Mouse (Mus musculus): ENCODE measurements around the gene Proser2. TPM values are rescaled to one million over a fixed set of nuclear protein-coding genes. Genes with fewer than 3 reads are reported as not detected.

Gene Proser2
- total RNA-seq, 2 experiments from 2014 or later, result 12.6 to 16.0 TPM

DNA sequence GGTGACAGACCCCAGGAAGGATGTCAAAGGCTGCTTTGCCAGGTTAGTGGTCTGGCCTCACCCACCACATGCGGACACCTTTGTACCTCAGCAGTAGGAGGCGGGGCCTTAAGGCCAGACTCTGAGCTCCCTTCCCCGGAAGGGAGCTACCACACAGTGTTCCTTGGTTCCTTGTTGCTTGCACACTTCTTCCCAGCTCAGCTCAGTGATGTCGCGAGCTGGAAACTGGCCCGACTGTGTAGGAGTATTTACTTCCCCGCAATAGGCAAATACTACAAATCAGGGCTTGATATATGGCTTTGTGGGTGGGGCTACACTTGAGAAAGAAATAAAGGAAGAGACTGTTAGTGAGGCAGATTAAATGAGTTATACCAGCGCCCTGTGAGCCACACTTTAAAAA lies 48.9 kb downstream of the Proser2 start:
- DNase-seq (ENCODE audit: low spot score), result no peak
- intact Hi-C loops (cut with DNase I), result no loop called here

GRCm38 (mm10) chr2:6080037-6080436 lies 50.0 kb downstream of the Proser2 start:
- DNase-seq (ENCODE audit: low spot score), result no peak
- intact Hi-C loops (cut with DNase I), result no loop called here

GRCm38 (mm10) chr2:6075530-6075896 lies 54.5 kb downstream of the Proser2 start:
- intact Hi-C loops (cut with DNase I), result no loop called here
- DNase-seq (ENCODE audit: low spot score), result no peak

DNA sequence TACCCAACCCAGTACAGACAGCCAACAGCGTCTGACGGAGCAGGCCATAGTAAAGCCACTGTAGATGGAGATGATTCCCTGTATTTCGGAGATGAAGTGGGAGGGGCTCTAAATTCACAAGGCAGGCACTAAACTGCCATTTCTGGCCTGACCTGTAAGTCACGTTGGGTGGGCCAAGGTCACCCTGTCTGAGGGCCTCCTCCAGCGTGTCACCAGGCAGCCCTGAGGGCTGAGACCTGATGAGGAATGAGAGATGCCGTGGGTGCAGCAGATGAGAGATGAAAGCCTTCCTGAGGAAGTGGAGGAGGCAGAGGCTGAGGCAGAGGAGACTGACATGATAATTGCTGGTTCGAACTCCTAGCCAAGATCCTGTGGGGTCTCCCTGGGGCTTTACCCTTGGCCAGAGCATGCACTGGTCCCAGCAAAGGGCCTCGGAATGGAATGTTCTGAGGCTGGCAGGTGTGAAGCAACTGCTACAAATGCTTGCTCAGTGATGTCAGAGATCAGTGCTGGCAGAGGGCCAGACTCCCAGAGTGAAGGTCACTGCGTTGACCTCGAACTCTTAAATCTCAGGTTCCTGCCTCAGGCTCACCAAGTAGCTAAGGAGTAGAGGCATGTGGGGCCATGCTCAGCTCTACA lies 55.0 kb downstream of the Proser2 start:
- intact Hi-C loops (cut with DNase I), result no loop called here
- no peak for DNase-seq (ENCODE audit: low spot score)

GRCm38 (mm10) chr2:6072685-6073260 lies 57.2 kb downstream of the Proser2 start:
- intact Hi-C loops (cut with DNase I), result no loop called here
- DNase-seq (ENCODE audit: low spot score), result no peak

- intact Hi-C loops (cut with DNase I), result no loop called here
- no peak for DNase-seq (ENCODE audit: low spot score)
Measured at GRCm38 (mm10) chr2:6071598-6072440, 58.2 kb downstream of the Proser2 start.

DNA sequence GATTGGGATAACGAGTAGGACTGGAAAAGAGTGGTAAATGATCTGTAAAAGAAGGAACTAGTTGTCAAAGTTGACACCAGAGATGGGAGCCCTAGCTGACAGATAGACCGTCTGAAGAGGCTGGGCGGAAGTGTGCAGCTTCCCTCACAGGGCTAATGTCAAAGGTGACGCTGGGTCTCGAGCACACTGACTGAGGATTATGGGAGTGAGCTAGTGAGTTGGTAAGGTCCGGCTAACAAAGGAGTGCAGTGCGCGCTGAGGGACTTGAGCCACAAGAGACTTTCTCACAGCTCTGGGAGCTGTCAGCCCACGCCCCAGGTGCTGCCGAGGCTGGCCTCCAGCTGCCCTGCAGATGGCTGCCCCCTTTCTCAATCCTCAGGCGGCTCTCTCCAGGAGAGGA lies 59.1 kb downstream of the Proser2 start:
- intact Hi-C loops (cut with DNase I), result no loop called here
- no peak for DNase-seq (ENCODE audit: low spot score)

DNA sequence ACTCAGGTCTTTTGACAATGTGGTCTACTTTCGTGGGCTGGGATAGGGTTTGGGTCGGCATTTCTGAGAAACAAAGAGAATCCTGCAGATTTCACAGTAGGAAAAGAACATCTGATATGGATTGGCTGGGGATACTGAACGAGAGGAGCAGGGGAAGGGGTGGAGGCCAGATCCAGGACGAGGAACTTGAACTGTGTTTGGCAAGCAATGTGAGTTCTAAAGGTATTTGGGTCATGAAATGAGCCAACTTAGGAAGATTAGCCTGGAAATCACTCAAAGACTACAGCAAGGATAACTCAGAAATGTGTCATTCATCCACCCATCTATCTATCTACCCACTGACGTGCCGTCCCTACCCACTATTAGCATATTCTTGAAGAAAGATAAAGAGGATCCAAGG lies 62.7 kb downstream of the Proser2 start:
- intact Hi-C loops (cut with DNase I), result no loop called here

GRCm38 (mm10) chr2:6060071-6060804 lies 69.8 kb downstream of the Proser2 start:
- intact Hi-C loops (cut with DNase I), result no loop called here
- DNase-seq (ENCODE audit: low spot score), result no peak

More for the DNA sequence above, 62.7 kb downstream of the Proser2 start:
- no peak for DNase-seq (ENCODE audit: low spot score)

DNA sequence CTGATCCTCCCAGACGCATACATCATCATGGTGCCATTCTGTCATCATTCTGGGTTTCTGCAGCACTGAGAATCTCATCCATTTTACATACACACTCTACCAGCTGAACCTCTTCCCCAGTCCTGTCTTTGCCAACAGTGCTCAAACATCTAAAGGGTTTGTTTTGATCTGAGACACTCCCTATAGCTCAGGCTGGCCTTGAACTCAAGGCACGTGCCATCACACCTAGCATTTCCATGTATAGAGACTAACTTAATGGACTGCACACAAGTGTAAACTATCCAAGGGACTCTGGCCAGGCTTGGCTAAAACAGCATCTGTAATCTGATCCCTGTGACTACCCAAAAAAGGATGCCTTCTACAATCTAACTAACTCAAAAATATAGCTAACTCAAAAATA lies 70.7 kb downstream of the Proser2 start:
- intact Hi-C loops (cut with DNase I), result no loop called here
- DNase-seq (ENCODE audit: low spot score), result no peak

- intact Hi-C loops (cut with DNase I), result no loop called here
Measured at GRCm38 (mm10) chr2:6056518-6056917, 73.5 kb downstream of the Proser2 start.

GRCm38 (mm10) chr2:6055466-6055865 lies 74.5 kb downstream of the Proser2 start:
- no peak for DNase-seq (ENCODE audit: low spot score)
- intact Hi-C loops (cut with DNase I), result no loop called here

More at GRCm38 (mm10) chr2:6056518-6056917, 73.5 kb downstream of the Proser2 start:
- DNase-seq (ENCODE audit: low spot score), result no peak

GRCm38 (mm10) chr2:6049018-6049417 lies 81.0 kb downstream of the Proser2 start:
- intact Hi-C loops (cut with DNase I), result no loop called here

DNA sequence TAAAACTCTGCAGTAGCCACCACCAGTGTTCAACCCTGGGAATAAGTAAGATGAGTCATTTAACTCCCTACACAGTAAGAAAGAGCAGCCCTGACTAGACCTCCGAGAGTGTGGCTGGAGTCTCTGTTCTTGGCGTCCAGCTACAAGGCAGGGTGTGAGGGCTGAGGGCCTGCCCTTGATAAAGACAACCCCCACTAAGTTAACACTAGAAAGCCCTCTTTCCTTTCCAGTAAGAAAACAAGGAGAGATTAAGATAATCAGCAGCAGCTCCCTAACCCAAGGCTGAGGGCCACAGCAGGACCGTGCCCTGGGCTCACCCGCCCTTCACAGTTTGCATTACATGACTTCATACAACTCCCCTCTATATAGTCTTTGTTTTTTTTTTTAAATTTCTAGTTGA lies 81.4 kb downstream of the Proser2 start:
- intact Hi-C loops (cut with DNase I), result no loop called here

More at GRCm38 (mm10) chr2:6049018-6049417, 81.0 kb downstream of the Proser2 start:
- no peak for DNase-seq (ENCODE audit: low spot score)

More for the DNA sequence above, 81.4 kb downstream of the Proser2 start:
- no peak for DNase-seq (ENCODE audit: low spot score)

Other genes starting within 250 kb of the Proser2 start
- gene Sec61a2, start 234.8 kb downstream of the Proser2 start, total RNA-seq (2021), result 10 to 100 TPM; 13.9 to 14.1 TPM
- gene Dhtkd1, start 187.4 kb downstream of the Proser2 start, total RNA-seq (2021), result 1 to 10 TPM; 5.1 to 5.5 TPM
- 10 to 100 TPM; 12.9 to 14.3 TPM for gene Upf2, start 178.7 kb downstream of the Proser2 start, total RNA-seq (2021)
- gene Echdc3, start 82.8 kb upstream of the Proser2 start, total RNA-seq (2021), result 10 to 100 TPM; 20.1 to 22.1 TPM
- 1 to 10 TPM; 6.3 to 6.7 TPM for gene Usp6nl, start 192.5 kb upstream of the Proser2 start, total RNA-seq (2021)